Mouse (Mus musculus) myocyte (in vitro differentiated cells): ENCODE measurements at regions not wholly inside any gene's neighbourhood (a gene's known extent, or its start where the extent isn't known, plus 50 kb on each side); places are given as distances from the start of the nearest gene placed in this dataset.

Experiments
- H3K27me3 ChIP-seq: one replicate; pipeline ENCODE4 v1.6.1; 2011; ENCODE audit not compliant: control insufficient read depth, insufficient read depth, insufficient read length
- H3K36me3 ChIP-seq: one replicate; pipeline ENCODE4 v1.6.1; 2011; ENCODE audit not compliant: control insufficient read depth, insufficient read depth
- H3K4me2 ChIP-seq: one replicate; pipeline ENCODE4 v1.6.1; 2011; ENCODE audit warnings: low read depth, control low read depth
- H3K4me3 ChIP-seq: one replicate; pipeline ENCODE4 v1.5.1; 2011; ENCODE audit warnings: mild to moderate bottlenecking, control low read depth, moderate library complexity
- H3K79me2 ChIP-seq: one replicate; pipeline ENCODE4 v1.6.1; 2011; ENCODE audit not compliant: control insufficient read depth, insufficient read depth
- H3ac ChIP-seq: one replicate; pipeline ENCODE4 v1.6.1; 2011; ENCODE audit not compliant: control insufficient read depth, insufficient read length
- CEBPB ChIP-seq: IDR thresholded peaks from 2 replicates; pipeline ENCODE4 v1.6.1; 2011; ENCODE audit warnings: mild to moderate bottlenecking, moderate library complexity; ENCODE audit not compliant: poor library complexity, insufficient read depth, severe bottlenecking
- E2F4 ChIP-seq: IDR thresholded peaks from one replicate; pipeline ENCODE4 v1.6.1; 2011; ENCODE audit warnings: mild to moderate bottlenecking, control low read depth, moderate library complexity; ENCODE audit not compliant: insufficient read depth
- MAX ChIP-seq: IDR thresholded peaks from one replicate; pipeline ENCODE4 v1.6.1; 2011; ENCODE audit warnings: low read depth, mild to moderate bottlenecking, control low read depth
- MYOD1 ChIP-seq, 3 experiments: IDR thresholded peaks; one replicate each; pipeline ENCODE4 v1.6.1; 2011; ENCODE audit warnings: control low read depth in 2 of 3, low read depth in 2 of 3, mild to moderate bottlenecking in 2 of 3, moderate library complexity in 1 of 3; ENCODE audit not compliant: insufficient read length in 2 of 3, control insufficient read depth in 1 of 3
- MYOG ChIP-seq, 3 experiments: IDR thresholded peaks; one replicate each; pipeline ENCODE4 v1.6.1; 2011; ENCODE audit warnings: control low read depth in 2 of 3, low read depth in 2 of 3, mild to moderate bottlenecking in 2 of 3; ENCODE audit not compliant: insufficient read length in 2 of 3, control insufficient read depth in 1 of 3, insufficient read depth in 1 of 3
- POLR2A ChIP-seq: IDR thresholded peaks from one replicate; pipeline ENCODE4 v1.6.1; 2011; ENCODE audit warnings: low read depth, mild to moderate bottlenecking, control low read depth, moderate library complexity; ENCODE audit not compliant: insufficient read length
- POLR2AphosphoS2 ChIP-seq: IDR thresholded peaks from one replicate; pipeline ENCODE4 v1.6.1; 2011; ENCODE audit warnings: low read depth, control low read depth; ENCODE audit not compliant: insufficient read length
- REST ChIP-seq: IDR thresholded peaks from one replicate; pipeline ENCODE4 v1.6.1; 2011; ENCODE audit warnings: mild to moderate bottlenecking, control low read depth, moderate library complexity; ENCODE audit not compliant: insufficient read depth, insufficient read length
- SRF ChIP-seq: IDR thresholded peaks from one replicate; pipeline ENCODE4 v1.6.1; 2011; ENCODE audit warnings: low read depth; ENCODE audit not compliant: control insufficient read depth, insufficient read length
- TCF12 ChIP-seq: IDR thresholded peaks from one replicate; pipeline ENCODE4 v1.6.1; 2011; ENCODE audit warnings: mild to moderate bottlenecking, control low read depth; ENCODE audit not compliant: poor library complexity, insufficient read depth, severe bottlenecking
- TCF3 ChIP-seq: IDR thresholded peaks from one replicate; pipeline ENCODE4 v1.6.1; 2011; ENCODE audit warnings: low read depth, control low read depth; ENCODE audit not compliant: insufficient read length
- USF1 ChIP-seq: IDR thresholded peaks from one replicate; pipeline ENCODE4 v1.6.1; 2011; ENCODE audit warnings: low read depth, mild to moderate bottlenecking, control low read depth, moderate library complexity

- Histone ChIP-seq H3ac (no peak overlapping the region), H3K27me3 (no peaks in the 10 kb centered on the region), H3K4me2 (no peak overlapping the region), H3K79me2 (no peaks in the 10 kb centered on the region), H3K36me3 (no peaks in the 10 kb centered on the region), H3K4me3 (no peak overlapping the region)
- no peak for TF ChIP-seq TCF3
- TF ChIP-seq CEBPB: no peak
- no peak for TF ChIP-seq USF1
- TF ChIP-seq POLR2AphosphoS2: no peak
- no peak for TF ChIP-seq POLR2A
- TF ChIP-seq MYOD1 (IDR thresholded peaks at IDR 0.05; ENCODE audit: control insufficient read depth in 1 of 3, insufficient read length in 2 of 3, low read depth in 2 of 3): no peak
- TF ChIP-seq SRF: no peak
- TF ChIP-seq E2F4: no peak
- no peak for TF ChIP-seq MAX
- TF ChIP-seq MYOG (IDR thresholded peaks at IDR 0.05; ENCODE audit: control insufficient read depth in 1 of 3, insufficient read depth in 1 of 3, insufficient read length in 2 of 3, low read depth in 2 of 3): no peak
- no peak for TF ChIP-seq REST
- TF ChIP-seq TCF12: no peak
Measured at GRCm38 (mm10) chr10:39237549-39237948, 74.0 kb upstream of the Ccn6 start.

DNA sequence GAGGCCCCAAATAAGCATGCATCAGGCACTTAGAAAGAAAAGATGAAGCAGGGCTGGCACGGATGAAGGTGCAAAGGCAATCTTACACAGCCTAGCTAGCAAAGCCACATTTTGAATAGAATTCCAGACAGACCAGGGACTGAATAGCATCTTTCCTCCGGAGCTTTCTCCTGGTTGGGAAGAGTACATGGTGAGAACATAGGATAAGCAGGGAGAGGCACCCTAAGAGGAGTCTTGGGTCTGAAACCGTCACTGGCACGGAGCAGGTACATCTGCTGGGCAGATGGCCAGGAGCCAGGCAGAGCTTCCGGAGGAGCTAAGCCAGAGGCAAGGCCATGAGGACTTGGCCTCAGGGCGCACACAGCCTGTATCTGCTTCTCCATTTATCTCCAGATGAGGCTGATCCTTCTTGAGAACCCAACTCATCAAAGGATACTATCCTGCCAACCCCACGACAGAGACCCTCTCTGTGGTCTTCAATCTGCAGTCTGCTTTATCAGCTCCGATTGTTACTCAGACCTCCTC lies 70.4 kb upstream of the Ccn6 start:
- no peak overlapping the region for H3ac ChIP-seq
- H3K4me3 ChIP-seq: no peak overlapping the region
- TF ChIP-seq REST: no peak
- TF ChIP-seq MYOD1 (IDR thresholded peaks at IDR 0.05; ENCODE audit: control insufficient read depth in 1 of 3, insufficient read length in 2 of 3, low read depth in 2 of 3): no peak
- no peak for TF ChIP-seq MAX
- TF ChIP-seq SRF: no peak
- TF ChIP-seq CEBPB: no peak
- TF ChIP-seq POLR2A: no peak
- no peak for TF ChIP-seq TCF3
- no peak for TF ChIP-seq MYOG (IDR thresholded peaks at IDR 0.05; ENCODE audit: control insufficient read depth in 1 of 3, insufficient read depth in 1 of 3, insufficient read length in 2 of 3, low read depth in 2 of 3)
- TF ChIP-seq USF1: no peak
- TF ChIP-seq TCF12: no peak
- no peak for TF ChIP-seq POLR2AphosphoS2
- no peak for TF ChIP-seq E2F4
- H3K4me2 ChIP-seq: no peak overlapping the region
- H3K79me2 ChIP-seq: no peaks in the 10 kb centered on the region
- H3K27me3 ChIP-seq: no peaks in the 10 kb centered on the region
- no peaks in the 10 kb centered on the region for H3K36me3 ChIP-seq

GRCm38 (mm10) chr10:39233191-39233590 lies 69.6 kb upstream of the Ccn6 start:
- Histone ChIP-seq H3K4me3 (no peak overlapping the region), H3K27me3 (no peaks in the 10 kb centered on the region), H3ac (no peak overlapping the region), H3K36me3 (no peaks in the 10 kb centered on the region), H3K79me2 (no peaks in the 10 kb centered on the region), H3K4me2 (no peak overlapping the region)
- TF ChIP-seq MYOG (IDR thresholded peaks at IDR 0.05; ENCODE audit: control insufficient read depth in 1 of 3, insufficient read depth in 1 of 3, insufficient read length in 2 of 3, low read depth in 2 of 3) (no peak), MYOD1 (IDR thresholded peaks at IDR 0.05; ENCODE audit: control insufficient read depth in 1 of 3, insufficient read length in 2 of 3, low read depth in 2 of 3) (no peak), TCF3 (no peak), USF1 (no peak), SRF (no peak), E2F4 (no peak), REST (no peak), MAX (no peak), TCF12 (no peak), CEBPB (no peak), POLR2AphosphoS2 (no peak), POLR2A (no peak)

DNA sequence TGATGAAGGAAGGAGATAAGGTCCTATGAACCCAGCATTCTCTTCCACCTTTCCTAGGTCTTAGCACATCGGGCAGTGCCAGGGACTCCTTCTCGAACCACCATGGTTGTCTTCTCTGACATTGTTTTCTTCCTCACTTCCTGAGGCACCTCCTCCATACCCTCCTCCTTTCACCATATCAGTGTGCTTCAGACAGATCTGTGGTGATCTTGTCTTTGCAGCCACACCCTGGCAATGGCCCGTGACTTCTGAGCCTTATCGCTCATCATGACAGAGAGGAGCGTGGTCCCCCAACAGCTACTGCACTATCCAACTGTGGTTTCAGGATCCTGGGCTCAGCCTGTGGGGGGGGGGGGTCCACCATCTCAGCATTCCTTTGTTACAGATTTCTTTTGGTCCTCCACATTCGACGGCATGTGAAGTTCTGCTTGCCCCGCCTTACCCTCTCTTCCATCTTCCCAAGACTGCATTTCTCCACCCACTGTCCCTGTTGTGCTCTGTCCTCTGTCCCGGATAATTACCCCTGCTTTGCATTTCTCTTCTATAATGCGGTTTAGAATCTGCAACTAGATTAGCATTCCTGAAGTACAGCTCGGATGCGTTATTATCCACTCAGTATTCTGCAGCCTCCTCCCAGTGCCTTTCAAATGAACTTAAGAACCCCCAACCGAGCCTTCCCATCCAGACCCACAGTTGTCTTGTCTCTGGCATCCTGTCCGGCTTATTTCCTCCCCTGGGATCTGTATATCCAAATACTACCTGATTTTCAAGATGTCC lies 67.2 kb upstream of the Ccn6 start:
- Histone ChIP-seq H3K27me3 (no peaks in the 10 kb centered on the region), H3K4me3 (no peak overlapping the region), H3K79me2 (no peaks in the 10 kb centered on the region), H3ac (no peak overlapping the region), H3K36me3 (no peaks in the 10 kb centered on the region), H3K4me2 (no peak overlapping the region)
- TF ChIP-seq TCF3 (no peak), TCF12 (no peak), MAX (no peak), MYOG (IDR thresholded peaks at IDR 0.05; ENCODE audit: control insufficient read depth in 1 of 3, insufficient read depth in 1 of 3, insufficient read length in 2 of 3, low read depth in 2 of 3) (no peak), SRF (no peak), CEBPB (no peak), REST (no peak), POLR2AphosphoS2 (no peak), E2F4 (no peak), MYOD1 (IDR thresholded peaks at IDR 0.05; ENCODE audit: control insufficient read depth in 1 of 3, insufficient read length in 2 of 3, low read depth in 2 of 3) (no peak), POLR2A (no peak), USF1 (no peak)
